Mouse (Mus musculus) spleen, adult 2 months (tissue): ENCODE measurements around the gene Isyna1.

Experiments used
- CTCF ChIP-seq: fragments of 200-500 bp; IDR thresholded peaks from 2 replicates; pipeline ENCODE4 v1.5.1; 2011; ENCODE audit warnings: mild to moderate bottlenecking, inconsistent platforms; ENCODE audit not compliant: insufficient read depth, insufficient read length, insufficient replicate concordance; ENCODE audit errors: extremely low read depth
- POLR2A ChIP-seq: fragments of 200-500 bp; IDR thresholded peaks from 2 replicates; pipeline ENCODE4 v1.6.1; 2011; ENCODE audit warnings: low read depth, low read length, inconsistent platforms

GRCm38 (mm10) chr8:70609368-70609848, 15.2 kb downstream of the Isyna1 start:
- no peak for TF ChIP-seq CTCF
- peak; percentile 19 for TF ChIP-seq POLR2A
